Mouse (Mus musculus) testis, postnatal 14 days (tissue): ENCODE measurements around the gene Fam126a.
"Not testable (repeated sequence)": the region's sequence is repeated elsewhere in the genome, so short reads cannot be mapped to it uniquely, and the experiment has no call there.

Experiments
- DNase-seq: peaks from one replicate; pipeline ENCODE4 v3.0.0; 2021; ENCODE audit warnings: low spot score

Fam126a gene

DNA sequence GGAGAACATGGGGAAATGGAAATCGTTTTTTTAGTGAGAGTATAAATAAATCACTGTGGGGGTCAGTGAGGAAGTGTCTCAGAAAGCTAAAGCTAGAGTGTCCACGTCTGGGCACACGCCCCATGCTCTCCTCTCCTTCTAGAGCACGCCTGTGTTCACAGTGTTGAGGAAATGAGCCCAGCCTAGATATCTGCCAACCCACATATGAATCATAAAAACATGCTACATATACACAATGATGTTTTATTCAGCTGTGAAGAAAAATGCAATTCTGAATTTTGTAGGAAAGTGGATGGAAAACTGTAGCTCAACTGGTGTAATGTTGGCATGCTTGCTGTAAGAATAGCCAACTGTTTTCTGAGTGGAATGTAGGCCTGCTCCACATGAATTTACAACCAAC lies 130.3 kb downstream of the Fam126a start:
- no peak for DNase-seq

GRCm38 (mm10) chr5:23893864-23894771 lies 136.4 kb downstream of the Fam126a start:
- DNase-seq, result peak; percentile 22

DNA sequence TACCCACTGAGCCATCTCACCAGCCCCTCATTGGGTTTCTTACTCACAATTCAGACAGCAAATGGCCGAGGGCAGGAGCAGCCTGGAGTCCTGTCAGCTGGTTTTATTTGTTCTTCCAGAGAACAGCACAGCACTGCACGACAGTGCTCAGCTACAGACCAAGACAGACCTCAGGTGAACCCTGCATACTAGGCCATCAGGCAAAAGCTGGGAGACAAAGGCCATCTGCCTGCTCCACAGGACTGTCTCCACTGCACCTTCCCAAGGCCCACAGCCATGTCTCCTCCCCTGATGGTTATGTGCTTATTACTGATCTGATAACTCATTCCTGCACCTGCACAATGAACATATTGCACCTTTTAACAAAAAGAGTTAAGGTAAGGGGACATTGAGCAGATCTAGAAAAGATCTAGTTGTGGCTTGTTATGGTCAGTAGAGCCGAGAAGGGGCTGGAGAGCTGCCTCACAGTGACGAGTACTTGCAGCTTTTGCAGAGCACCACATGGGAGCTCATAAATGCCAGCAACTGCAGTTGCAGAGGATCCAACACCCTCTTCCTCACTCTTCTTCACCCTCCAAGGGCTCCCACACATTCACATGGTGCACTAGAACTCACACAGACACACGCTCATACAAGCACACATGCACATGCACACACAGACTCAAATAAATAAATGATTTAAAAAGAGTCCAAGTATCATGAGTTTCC lies 137.2 kb downstream of the Fam126a start:
- DNase-seq, result no peak

- peak; percentile 60 for DNase-seq
Measured at GRCm38 (mm10) chr5:23890734-23891133, 139.8 kb downstream of the Fam126a start.

DNA sequence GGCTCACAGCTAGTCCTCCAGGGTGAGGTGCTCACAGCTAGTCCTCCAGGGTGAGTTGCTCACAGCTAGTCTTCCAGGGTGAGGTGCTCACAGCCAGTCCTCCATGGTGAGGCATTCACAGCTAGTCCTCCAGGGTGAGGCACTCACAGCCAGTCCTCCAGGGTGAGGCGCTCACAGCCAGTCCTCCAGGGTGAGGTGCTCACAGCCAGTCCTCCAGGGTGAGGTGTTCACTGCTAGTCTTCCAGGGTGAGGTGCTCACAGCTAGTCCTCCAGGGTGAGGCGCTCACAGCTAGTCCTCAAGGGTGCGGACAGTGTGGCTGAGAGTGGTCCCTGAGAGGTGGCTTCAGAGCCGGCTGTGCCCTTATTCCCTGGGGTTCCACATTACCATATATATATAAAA lies 141.0 kb downstream of the Fam126a start:
- no peak for DNase-seq

DNA sequence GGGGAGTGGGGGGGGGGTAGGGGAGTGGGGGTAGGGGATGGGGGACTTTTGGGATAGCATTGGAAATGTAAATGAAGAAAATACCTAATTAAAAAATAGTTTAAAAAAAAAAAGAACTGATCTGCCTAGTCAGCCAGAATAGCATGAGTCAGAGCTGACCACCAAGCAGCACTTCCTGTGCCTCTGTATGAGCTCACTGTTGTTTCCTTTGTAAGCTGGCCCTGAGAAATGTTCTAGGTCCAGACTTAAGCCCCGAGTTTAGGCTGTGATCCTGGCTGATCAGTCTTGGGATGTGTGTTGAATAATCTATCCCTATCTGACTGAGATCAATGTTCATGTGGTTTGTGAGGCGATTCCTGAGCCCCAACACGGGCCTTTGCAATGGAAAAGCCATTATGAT lies 143.4 kb downstream of the Fam126a start:
- no peak for DNase-seq

DNA sequence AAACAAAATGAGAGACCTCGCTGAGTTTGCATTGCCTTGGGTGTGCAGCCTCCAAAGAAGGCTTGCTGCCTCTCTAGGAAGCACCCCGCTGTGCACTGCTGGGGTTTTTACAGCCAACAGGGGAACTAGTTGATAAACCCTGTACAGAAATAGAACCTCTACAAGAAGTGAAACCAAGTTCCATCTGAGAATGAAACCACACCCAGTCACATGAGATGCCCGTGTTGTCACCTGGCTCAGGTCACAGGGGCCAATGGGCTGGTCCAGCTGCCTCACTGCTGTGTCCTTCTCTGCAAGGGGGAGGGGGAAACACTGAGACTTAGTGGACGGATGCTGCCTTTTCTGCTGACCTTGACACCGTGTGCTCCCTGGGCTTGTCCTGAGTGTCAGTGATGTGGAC lies 156.0 kb downstream of the Fam126a start:
- DNase-seq, result no peak

DNA sequence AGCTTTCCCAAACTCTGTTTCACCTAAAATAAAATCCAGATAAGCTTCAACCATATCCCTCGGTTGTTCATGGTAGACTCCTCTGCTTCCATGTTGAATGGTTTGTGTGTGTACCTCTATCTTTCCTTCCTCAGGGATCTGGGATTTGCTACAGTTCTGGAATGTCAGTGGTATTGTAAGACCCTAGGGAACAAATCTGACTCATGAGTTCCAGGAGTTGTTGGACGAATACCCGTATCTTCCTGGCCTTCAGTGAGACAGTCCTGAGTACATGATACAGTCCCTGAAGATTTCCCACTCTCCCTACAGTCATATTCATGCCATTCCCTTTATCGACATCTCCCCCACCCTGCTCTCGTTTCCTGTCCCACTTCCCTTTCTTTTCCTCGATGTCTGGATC lies 157.9 kb downstream of the Fam126a start:
- DNase-seq, result no peak

DNA sequence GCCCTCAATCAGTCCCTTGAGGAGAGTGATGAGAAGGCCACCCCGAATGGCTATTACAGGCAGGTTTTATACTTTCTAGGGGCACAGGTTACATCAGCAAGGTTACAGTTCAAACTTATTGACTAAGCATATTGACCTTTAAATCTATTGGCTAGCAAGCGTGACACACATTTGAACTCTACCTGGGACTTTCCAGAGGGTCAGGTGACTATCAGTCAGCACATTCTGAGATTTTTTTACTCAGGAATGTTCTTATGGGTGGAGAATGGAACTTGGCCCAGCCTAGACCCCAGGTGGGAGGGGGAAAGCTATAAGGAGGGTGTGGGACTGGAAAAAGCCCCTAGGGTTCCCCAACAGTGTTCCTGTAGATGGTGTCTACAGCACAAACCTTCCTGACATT lies 159.2 kb downstream of the Fam126a start:
- not testable (repeated sequence) for DNase-seq

DNA sequence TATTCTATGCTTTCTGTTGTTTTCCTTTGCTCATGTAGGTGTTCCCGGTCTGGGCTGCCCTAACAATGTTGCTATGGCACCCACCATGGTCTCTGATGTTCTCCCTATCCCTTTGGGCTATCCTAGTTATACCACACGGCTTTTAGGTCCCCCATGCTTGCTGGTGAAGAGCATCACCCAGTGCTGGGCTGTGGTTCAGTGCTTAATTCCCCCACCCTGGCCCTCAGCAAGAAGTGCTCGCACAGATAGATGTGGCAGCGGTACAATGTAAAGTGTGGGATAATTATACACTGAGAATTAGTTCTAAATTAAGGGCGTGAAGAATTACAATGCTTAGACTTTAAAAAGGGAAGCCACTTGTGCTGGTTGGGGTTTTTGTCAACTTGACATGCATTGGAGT lies 164.5 kb downstream of the Fam126a start:
- no peak for DNase-seq
